Mouse (Mus musculus) liver, embryonic 14.5 days (tissue): ENCODE data around the gene Id1.

Source experiments
- CTCF ChIP-seq: IDR thresholded peaks from 2 replicates; pipeline ENCODE4 v1.5.1; 2016; ENCODE audit warnings: antibody characterized with exemption, low read depth, control low read depth
- EP300 ChIP-seq: IDR thresholded peaks from 2 replicates; pipeline ENCODE4 v1.6.1; 2016; ENCODE audit warnings: antibody characterized with exemption, low read depth

- no peak for TF ChIP-seq CTCF
- no peak for TF ChIP-seq EP300
Observed at GRCm38 (mm10) chr2:152776435-152776834, 40.4 kb downstream of the Id1 start.
